Mouse (Mus musculus) limb, embryonic 14.5 days (tissue): ENCODE data around the gene Rbm17. TPM values are rescaled to one million over a fixed set of nuclear protein-coding genes. Genes with fewer than 3 reads are reported as not detected.
"Not testable (repeated sequence)": the region's sequence is repeated elsewhere in the genome, so short reads cannot be mapped to it uniquely, and the experiment has no call there.

Experiments used
- ATAC-seq: fragments of 200-750 bp; cut with Nextera tagmentation; 2 replicates; pipeline ENCODE4 v1.8.0; 2017; ENCODE audit warnings: low read depth, moderate number of reproducible peaks, moderate TSS enrichment; ENCODE audit not compliant: low FRiP score
- DNase-seq: peaks from one replicate; pipeline ENCODE4 v3.0.0-alpha.2; 2015; ENCODE audit warnings: low spot score
- H3K27ac ChIP-seq: fragments of 300-500 bp; sonication (generic); replicated peaks from 2 replicates; pipeline ENCODE4 v1.5.1; 2014; ENCODE audit warnings: low read depth, mild to moderate bottlenecking, low read length, moderate library complexity, mixed read lengths
- H3K27me3 ChIP-seq: fragments of 300-500 bp; sonication (generic); 2 replicates; pipeline ENCODE4 v1.6.1; 2014; ENCODE audit warnings: low read length, mixed read lengths; ENCODE audit not compliant: control insufficient read depth, insufficient read depth
- H3K36me3 ChIP-seq: fragments of 300-500 bp; sonication (generic); 2 replicates; pipeline ENCODE4 v1.6.1; 2014; ENCODE audit warnings: mild to moderate bottlenecking, low read length, moderate library complexity, mixed read lengths; ENCODE audit not compliant: control insufficient read depth, insufficient read depth
- H3K4me1 ChIP-seq: fragments of 300-500 bp; sonication (generic); 2 replicates; pipeline ENCODE4 v1.6.1; 2014; ENCODE audit warnings: antibody characterized with exemption, low read length, mixed read lengths; ENCODE audit not compliant: control insufficient read depth, insufficient read depth
- H3K4me2 ChIP-seq: fragments of 300-500 bp; sonication (generic); replicated peaks from 2 replicates; pipeline ENCODE4 v1.6.1; 2014; ENCODE audit warnings: low read depth, mild to moderate bottlenecking, low read length, moderate library complexity; ENCODE audit not compliant: severe bottlenecking
- H3K4me3 ChIP-seq: fragments of 300-500 bp; sonication (generic); replicated peaks from 2 replicates; pipeline ENCODE4 v1.5.1; 2014; ENCODE audit warnings: low read length
- H3K9ac ChIP-seq: fragments of 300-500 bp; sonication (generic); 2 replicates; pipeline ENCODE4 v1.6.1; 2014; ENCODE audit warnings: mild to moderate bottlenecking, low read depth, low read length, moderate library complexity; ENCODE audit not compliant: severe bottlenecking
- H3K9me3 ChIP-seq: fragments of 300-500 bp; sonication (generic); 2 replicates; pipeline ENCODE4 v1.6.1; 2016; ENCODE audit warnings: low read length; ENCODE audit not compliant: control insufficient read depth
- POLR2A ChIP-seq: fragments of 200-500 bp; IDR thresholded peaks from 2 replicates; pipeline ENCODE4 v1.8.0; 2012; ENCODE audit warnings: inconsistent platforms, mild to moderate bottlenecking, moderate library complexity, borderline replicate concordance; ENCODE audit not compliant: insufficient read depth, insufficient read length; ENCODE audit errors: extremely low read depth
- WGBS: fragments of 180-500 bp; shearing (Covaris S2); extraction: QIAGEN DNeasy Blood & Tissue Kit; methylation state at CpG from one replicate; pipeline ENCODE4 v1.1.7; 2014; 5-methylcytosine and 5-hydroxymethylcytosine counted together
- polyA plus RNA-seq, 2 experiments: library from polyadenylated mRNA; depleted of rRNA in 1 of 2; stranded (reverse) in 1 of 2; unstranded in 1 of 2; fragments of >200 nt; fragmentation: Nextera tagmentation in 1 of 2; extraction: Ambion mirVana in 1 of 2; gene quantifications; 2 replicates each; pipeline versions ENCODE4 v1.2.1 to v1.2.3; 2012 to 2014

Gene Rbm17
- polyA plus RNA-seq, 2 experiments = 141 to 202 TPM

DNA sequence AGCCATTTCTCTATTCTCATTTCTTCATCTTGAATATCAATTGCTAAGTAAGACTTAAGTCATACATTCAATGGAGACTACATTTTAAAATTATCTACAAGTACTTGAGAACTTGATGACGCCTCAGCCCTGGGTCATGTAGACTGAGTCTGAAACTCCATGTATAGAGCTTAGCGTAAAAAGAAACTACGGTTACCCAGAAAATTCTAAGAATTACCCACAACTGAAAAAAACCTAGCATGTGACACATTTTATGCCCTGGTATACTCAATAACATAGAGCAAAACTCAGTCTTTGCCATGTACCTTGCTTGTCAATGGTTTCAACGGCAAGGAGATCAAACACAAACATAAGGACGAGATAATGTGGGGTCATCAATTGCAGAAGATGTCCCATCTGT, 21.9 kb upstream of the Rbm17 start, which contains the start of gene Gm17490:
Gm17490 (minus strand) TSS at position 375 of the 400 bp plus-strand sequence.
- H3K4me3 ChIP-seq = no peak within 1 kb of the TSS
- H3K27me3 ChIP-seq = no peaks in the 10 kb centered on the region
- DNase-seq (no peak), ATAC-seq (no peak)
- H3K4me1 ChIP-seq = no peaks in the 10 kb centered on the region
- H3K36me3 ChIP-seq = no peaks in the 10 kb centered on the region
- no peak within 1 kb of the TSS for H3K9ac ChIP-seq
- no peaks in the 10 kb centered on the region for H3K9me3 ChIP-seq
- 93% methylated on average over 5 of the region's 5 CpGs for WGBS
- H3K4me2 ChIP-seq = no peak within 1 kb of the TSS
- no peak within 1 kb of the TSS for H3K27ac ChIP-seq
- TF ChIP-seq POLR2A = no peak

DNA sequence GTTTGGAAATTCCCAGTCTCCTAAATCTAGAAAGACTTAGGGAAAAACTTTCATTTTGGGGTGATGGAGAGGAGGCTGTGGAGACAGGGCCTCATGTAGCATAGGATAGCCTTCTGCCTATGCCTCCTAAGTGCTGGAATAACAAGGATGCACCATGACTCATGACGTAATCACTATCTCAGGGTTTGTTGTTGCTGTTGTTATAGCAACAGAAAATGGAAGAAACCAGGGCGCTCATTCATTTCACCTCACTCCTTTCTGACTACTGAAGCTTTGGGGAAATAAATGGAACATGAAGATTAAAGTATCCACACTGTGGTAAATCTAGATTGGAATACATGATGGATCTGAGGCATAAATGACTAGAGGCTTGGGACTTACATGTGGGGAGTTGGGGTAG, 19.8 kb upstream of the Rbm17 start:
- no peak for ATAC-seq
- H3K4me3 ChIP-seq = no peak overlapping the region
- H3K36me3 ChIP-seq = no peaks in the 10 kb centered on the region
- DNase-seq = no peak
- WGBS = 81% methylated on average over 2 of the region's 2 CpGs
- TF ChIP-seq POLR2A = no peak
- no peak overlapping the region for H3K4me2 ChIP-seq
- H3K4me1 ChIP-seq = no peaks in the 10 kb centered on the region
- no peaks in the 10 kb centered on the region for H3K9me3 ChIP-seq
- no peak overlapping the region for H3K9ac ChIP-seq
- H3K27me3 ChIP-seq = no peaks in the 10 kb centered on the region
- no peak overlapping the region for H3K27ac ChIP-seq

DNA sequence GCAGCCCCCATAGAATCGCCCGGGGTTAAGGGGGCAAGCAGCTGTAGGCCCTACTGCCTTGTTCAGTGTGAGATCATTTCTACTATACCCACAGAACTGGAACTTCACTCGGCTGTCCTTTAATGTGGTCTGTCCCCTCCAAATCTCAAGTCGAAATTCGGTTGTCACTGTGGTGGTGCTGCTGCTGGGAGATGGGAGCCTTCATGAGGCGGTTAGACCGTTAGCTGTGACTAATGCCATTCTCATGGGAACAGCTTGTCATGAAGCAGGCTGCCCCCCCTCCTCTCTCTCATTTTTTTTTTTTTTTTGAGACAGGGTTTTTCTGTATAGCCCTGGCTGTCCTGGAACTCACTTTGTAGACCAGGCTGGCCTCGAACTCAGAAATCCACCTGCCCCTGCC, 19.2 kb upstream of the Rbm17 start:
- Histone ChIP-seq H3K4me1 (no peaks in the 10 kb centered on the region), H3K36me3 (no peaks in the 10 kb centered on the region), H3K4me2 (no peak overlapping the region), H3K4me3 (no peak overlapping the region), H3K9me3 (no peaks in the 10 kb centered on the region), H3K27ac (no peak overlapping the region), H3K27me3 (no peaks in the 10 kb centered on the region), H3K9ac (no peak overlapping the region)
- no peak for DNase-seq
- ATAC-seq = no peak
- no peak for TF ChIP-seq POLR2A
- 88% methylated on average over 8 of the region's 8 CpGs for WGBS

DNA sequence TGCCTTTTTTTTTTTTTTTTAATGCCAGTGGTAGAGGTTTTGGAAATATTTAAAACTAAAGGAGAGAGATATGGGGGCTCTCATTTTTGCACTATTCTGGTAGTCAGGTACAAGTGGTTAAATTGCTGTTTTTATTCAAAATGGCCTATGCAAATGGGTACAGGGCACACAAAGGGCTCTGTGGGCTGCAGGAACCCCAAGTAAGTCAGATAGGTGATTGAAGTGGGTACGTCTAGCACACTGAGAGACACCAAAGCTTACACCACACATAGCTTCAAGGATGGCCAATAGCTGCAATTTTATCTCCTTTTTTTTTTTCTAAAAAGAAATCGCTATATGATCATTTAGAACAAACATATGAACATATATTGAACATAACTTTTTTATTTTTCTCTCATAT, 15.6 kb upstream of the Rbm17 start:
- Histone ChIP-seq H3K36me3 (no peaks in the 10 kb centered on the region), H3K4me1 (no peaks in the 10 kb centered on the region), H3K27me3 (no peaks in the 10 kb centered on the region), H3K9ac (no peak overlapping the region), H3K4me2 (no peak overlapping the region), H3K4me3 (no peak overlapping the region), H3K27ac (no peak overlapping the region), H3K9me3 (no peaks in the 10 kb centered on the region)
- WGBS = 74% methylated on average over 2 of the region's 2 CpGs
- ATAC-seq (no peak), DNase-seq (no peak)
- no peak for TF ChIP-seq POLR2A

DNA sequence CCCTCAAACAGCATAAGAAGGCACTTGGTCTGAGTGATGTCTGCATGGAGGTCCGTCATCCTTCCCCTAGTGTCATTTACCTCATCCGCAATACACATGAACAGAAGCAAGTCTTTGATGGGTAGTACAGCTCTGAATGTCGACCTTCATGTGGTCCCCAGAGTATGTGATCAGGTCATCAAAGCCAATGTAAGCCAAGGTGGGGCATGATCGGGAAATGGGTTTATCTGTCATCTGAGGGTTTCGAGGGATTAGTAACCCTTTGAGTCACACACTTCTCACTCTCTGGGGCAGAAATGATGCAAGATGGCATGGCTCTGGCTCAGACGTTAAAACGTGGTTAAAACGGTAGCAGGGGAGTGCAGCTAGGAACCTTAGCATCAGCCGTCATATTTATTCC, 12.9 kb upstream of the Rbm17 start:
- Histone ChIP-seq H3K9me3 (no peaks in the 10 kb centered on the region), H3K27ac (no peak overlapping the region), H3K9ac (no peak overlapping the region), H3K27me3 (no peaks in the 10 kb centered on the region), H3K4me1 (no peaks in the 10 kb centered on the region), H3K4me3 (no peak overlapping the region), H3K4me2 (no peak overlapping the region), H3K36me3 (no peaks in the 10 kb centered on the region)
- WGBS = 90% methylated on average over 9 of the region's 9 CpGs
- ATAC-seq (no peak), DNase-seq (no peak)
- no peak for TF ChIP-seq POLR2A

DNA sequence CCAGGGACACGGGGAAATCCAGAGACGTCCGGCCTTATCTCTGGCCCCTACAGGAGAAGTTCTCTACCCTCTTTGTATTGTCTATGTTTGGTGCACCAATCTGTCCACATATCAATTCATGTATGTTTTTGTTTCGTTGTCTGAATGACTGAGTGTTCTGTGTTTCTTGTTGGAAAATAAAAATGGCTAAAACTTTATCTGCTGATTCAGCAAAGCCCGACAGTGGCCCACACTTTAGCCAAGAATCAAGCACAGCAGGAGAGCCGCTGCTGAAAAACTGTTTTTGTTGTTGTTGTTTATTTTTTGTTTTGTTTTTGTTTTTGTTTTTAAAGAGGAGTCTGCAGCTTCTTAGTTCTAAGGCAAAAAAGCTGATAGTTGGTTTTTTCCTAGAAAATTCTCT, 9.0 kb upstream of the Rbm17 start:
- WGBS = 86% methylated on average over 6 of the region's 6 CpGs
- H3K36me3 ChIP-seq, DNase-seq, H3K4me3 ChIP-seq, ATAC-seq, H3K4me1 ChIP-seq, H3K9me3 ChIP-seq, H3K9ac ChIP-seq, H3K4me2 ChIP-seq, H3K27ac ChIP-seq, H3K27me3 ChIP-seq: not testable (repeated sequence)

DNA sequence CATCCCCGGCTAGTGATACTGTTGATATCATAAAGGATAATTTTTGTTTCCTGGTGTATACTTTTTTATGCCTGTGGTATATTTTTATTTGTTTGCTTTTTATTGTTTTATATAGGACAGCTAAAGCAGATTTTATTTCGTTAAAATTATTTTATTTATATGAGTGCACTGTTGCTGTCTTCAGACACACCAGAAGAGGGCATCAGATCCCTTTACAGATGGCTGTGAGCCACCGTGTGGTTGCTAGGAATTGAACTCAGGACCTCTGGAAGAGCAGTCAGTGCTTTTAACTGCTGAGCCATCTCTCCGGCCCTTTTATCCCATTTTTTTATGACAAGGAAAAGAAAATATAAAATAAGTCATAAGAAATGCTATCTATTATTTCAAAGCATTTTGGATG, 2.8 kb upstream of the Rbm17 start:
- not testable (repeated sequence) for ATAC-seq, H3K4me1 ChIP-seq, H3K9ac ChIP-seq, H3K4me3 ChIP-seq, H3K27me3 ChIP-seq, H3K9me3 ChIP-seq, H3K4me2 ChIP-seq, H3K27ac ChIP-seq, DNase-seq, H3K36me3 ChIP-seq
- 81% methylated on average over 4 of the region's 4 CpGs for WGBS
